Mouse (Mus musculus): ENCODE results near the gene Prkce.

DNA sequence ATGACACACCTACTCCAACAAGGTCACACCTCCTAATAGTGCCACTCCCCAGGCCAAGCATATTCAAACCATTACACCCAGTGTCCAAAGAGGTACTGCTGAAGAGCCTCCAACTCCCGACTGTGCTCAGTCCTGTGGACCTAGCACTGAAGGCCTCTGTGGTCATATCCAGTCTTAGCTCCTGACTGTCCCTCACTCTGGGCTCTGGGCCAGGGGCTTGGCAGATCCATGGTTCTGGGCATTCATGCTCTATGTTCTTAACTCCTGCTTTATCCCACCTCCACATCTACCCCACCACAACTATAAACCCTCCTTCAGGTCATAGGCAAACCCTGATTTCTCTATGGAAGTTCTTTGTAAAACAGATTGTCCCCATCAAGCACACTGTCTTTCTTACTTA, 485.2 kb downstream of the Prkce start:
- TF ChIP-seq CTCF (IDR thresholded peaks at IDR 0.05; ENCODE audit: low read depth) (no peak), EP300 (IDR thresholded peaks at IDR 0.05; ENCODE audit: low read depth) (no peak)
